Mouse (Mus musculus) CD8-positive naive resting alpha-beta T cell, adult 57 days (primary cell): ENCODE data around the gene Ylpm1. TPM values are rescaled to one million over a fixed set of nuclear protein-coding genes. Genes with fewer than 3 reads are reported as not detected.

Source experiments
- total RNA-seq: library from RNA; stranded (reverse); gene quantifications from one replicate; pipeline ENCODE4 v1.2.4, GENCODE M21; 2023

Ylpm1 gene
- 84.9 TPM for total RNA-seq

GRCm38 (mm10) chr12:84996083-84996496 is at the start of gene Ylpm1:
TSS of gene Ylpm1 (plus strand) at chr12:84996321.

GRCm38 (mm10) chr12:84970428-84971096 is 25.6 kb upstream of the Ylpm1 start, which contains the start of the genes Fcf1 and Arel1:
TSS of gene Fcf1 (plus strand) at chr12:84970897.
TSS of gene Arel1 (minus strand) at chr12:84970900.

GRCm38 (mm10) chr12:85110698-85111592 is 114.8 kb downstream of the Ylpm1 start, which contains the start of the genes Prox2 and Dlst:
TSS of gene Prox2 (minus strand) at chr12:85110759.
TSS of gene Dlst (plus strand) at chr12:85110833.

Other genes with a start within 250 kb of the Ylpm1 start
- gene Npc2, start 223.2 kb upstream of the Ylpm1 start, total RNA-seq: 225 TPM
- 38.3 TPM for gene Isca2, start 223.1 kb upstream of the Ylpm1 start, total RNA-seq
- not detected for gene Ltbp2, start 119.8 kb upstream of the Ylpm1 start, total RNA-seq
- gene Fcf1, start 25.4 kb upstream of the Ylpm1 start, total RNA-seq: 100 TPM
- gene Arel1, start 25.4 kb upstream of the Ylpm1 start, total RNA-seq: 35.9 TPM
- 4.2 TPM for gene Prox2, start 114.4 kb downstream of the Ylpm1 start, total RNA-seq
- gene Dlst, start 114.5 kb downstream of the Ylpm1 start, total RNA-seq: 183 TPM
- 3.6 TPM for gene Rps6kl1, start 154.9 kb downstream of the Ylpm1 start, total RNA-seq
- gene Pgf, start 181.5 kb downstream of the Ylpm1 start, total RNA-seq: not detected
- gene Eif2b2, start 223.2 kb downstream of the Ylpm1 start, total RNA-seq: 100.0 TPM